Mouse (Mus musculus) heart, adult 2 months (tissue): ENCODE measurements around the gene Adgrf5.

Experiments
- CTCF ChIP-seq: fragments of 200-600 bp; IDR thresholded peaks from 2 replicates; pipeline ENCODE4 v1.8.1; 2022; ENCODE audit warnings: antibody characterized with exemption, mild to moderate bottlenecking, moderate library complexity
- EP300 ChIP-seq: fragments of 200-500 bp; IDR thresholded peaks from 2 replicates; pipeline ENCODE4 v1.6.1; 2011; ENCODE audit warnings: low read depth, low read length, control low read depth; ENCODE audit not compliant: insufficient read depth
- POLR2A ChIP-seq: fragments of 200-500 bp; IDR thresholded peaks from 2 replicates; pipeline ENCODE4 v1.6.1; 2011; ENCODE audit warnings: mild to moderate bottlenecking, low read depth, low read length, control low read depth; ENCODE audit not compliant: insufficient read depth

GRCm38 (mm10) chr17:43334074-43334473 is 26.2 kb upstream of the Adgrf5 start:
- TF ChIP-seq CTCF (no peak), POLR2A (no peak), EP300 (no peak)
